Mouse (Mus musculus) CH12.LX (cell line): ENCODE measurements at regions not wholly inside any gene's neighbourhood (a gene's known extent, or its start where the extent isn't known, plus 50 kb on each side); places are given as distances from the start of the nearest gene placed in this dataset.

Experiments used
- DNase-seq: peaks from one replicate; pipeline ENCODE4 v3.0.0-alpha.2; 2013; ENCODE audit errors: extremely low read depth
- H3K27ac ChIP-seq: 2 replicates; pipeline ENCODE4 v1.5.1; 2012; ENCODE audit warnings: low read depth, mild to moderate bottlenecking, control low read depth, moderate library complexity; ENCODE audit not compliant: insufficient read depth
- H3K27me3 ChIP-seq: replicated peaks from 2 replicates; pipeline ENCODE3; 2012; ENCODE audit warnings: inconsistent platforms
- H3K36me3 ChIP-seq, 2 experiments: replicated peaks in 1 of 2; 2 replicates each; pipeline versions ENCODE3 to v1.6.1; 2012; ENCODE audit warnings: inconsistent platforms in 1 of 2, low read length in 1 of 2, mild to moderate bottlenecking in 1 of 2, mixed read lengths in 1 of 2, moderate library complexity in 1 of 2; ENCODE audit not compliant: control insufficient read depth in 1 of 2, insufficient read depth in 1 of 2
- H3K4me1 ChIP-seq, 2 experiments: 2 replicates each; pipeline ENCODE4 v1.6.1; 2012; ENCODE audit warnings: inconsistent platforms in 1 of 2, moderate library complexity in 1 of 2; ENCODE audit not compliant: insufficient read depth in 2 of 2, control insufficient read depth in 1 of 2
- H3K4me2 ChIP-seq: 2 replicates; pipeline ENCODE4 v1.6.1; 2012; ENCODE audit warnings: low read depth, mild to moderate bottlenecking, control low read depth; ENCODE audit not compliant: poor library complexity, insufficient read depth, severe bottlenecking
- H3K4me3 ChIP-seq, 3 experiments: fragments of 150-350 bp in 1 of 3; sonication (generic) in 1 of 3; replicated peaks in 1 of 3; 2 replicates each; pipeline versions ENCODE3 to v1.5.1; 2011 to 2012; ENCODE audit warnings: low read depth in 2 of 3, low read length in 2 of 3, mild to moderate bottlenecking in 2 of 3, moderate library complexity in 2 of 3, control low read depth in 1 of 3, improper control_type of control experiment in 1 of 3, inconsistent platforms in 1 of 3, mixed read lengths in 1 of 3; ENCODE audit not compliant: poor library complexity in 1 of 3
- H3K79me2 ChIP-seq: replicated peaks from 2 replicates; pipeline ENCODE4 v1.6.1; 2012; ENCODE audit warnings: mild to moderate bottlenecking, moderate library complexity; ENCODE audit not compliant: control insufficient read depth, poor library complexity, insufficient read depth, severe bottlenecking; ENCODE audit errors: extremely low read depth
- H3K9ac ChIP-seq: 2 replicates; pipeline ENCODE4 v1.6.1; 2012; ENCODE audit warnings: low read depth, mild to moderate bottlenecking, control low read depth, moderate library complexity; ENCODE audit not compliant: insufficient read depth
- H3K9me3 ChIP-seq: replicated peaks from 2 replicates; pipeline ENCODE3; 2012; ENCODE audit warnings: low read length, inconsistent platforms, mixed read lengths
- CTCF ChIP-seq, 2 experiments: IDR thresholded peaks in 1 of 2; conservative IDR thresholded peaks in 1 of 2; 2 replicates each; pipeline ENCODE4 v1.5.1; 2011 to 2012; ENCODE audit warnings: low read depth in 2 of 2, low read length in 2 of 2, improper control_type of control experiment in 1 of 2, inconsistent platforms in 1 of 2, mild to moderate bottlenecking in 1 of 2, moderate library complexity in 1 of 2
- E2F4 ChIP-seq: IDR thresholded peaks from 2 replicates; pipeline ENCODE4 v1.6.1; 2011; ENCODE audit warnings: low read depth, low read length, improper control_type of control experiment; ENCODE audit not compliant: insufficient replicate concordance
- ELF1 ChIP-seq: IDR thresholded peaks from 2 replicates; pipeline ENCODE4 v1.6.1; 2014; ENCODE audit warnings: low read depth, mild to moderate bottlenecking, inconsistent platforms, low read length, improper control_type of control experiment
- GABPA ChIP-seq: IDR thresholded peaks from 2 replicates; pipeline ENCODE4 v1.6.1; 2012; ENCODE audit warnings: low read depth, low read length, improper control_type of control experiment, inconsistent platforms; ENCODE audit not compliant: insufficient replicate concordance
- JUN ChIP-seq: IDR thresholded peaks from 2 replicates; pipeline ENCODE4 v1.6.1; 2011; ENCODE audit warnings: low read depth, mild to moderate bottlenecking, low read length, improper control_type of control experiment, moderate library complexity; ENCODE audit not compliant: insufficient read depth
- KAT2A ChIP-seq: IDR thresholded peaks from 2 replicates; pipeline ENCODE4 v1.6.1; 2012; ENCODE audit warnings: low read length, improper control_type of control experiment, inconsistent platforms; ENCODE audit not compliant: insufficient replicate concordance
- MXI1 ChIP-seq: IDR thresholded peaks from 2 replicates; pipeline ENCODE4 v1.6.1; 2011; ENCODE audit warnings: mild to moderate bottlenecking, low read depth, low read length, improper control_type of control experiment
- MYC ChIP-seq: IDR thresholded peaks from 2 replicates; pipeline ENCODE4 v1.6.1; 2011; ENCODE audit warnings: low read depth, mild to moderate bottlenecking, improper control_type of control experiment, low read length
- POLR2A ChIP-seq: IDR thresholded peaks from 2 replicates; pipeline ENCODE4 v1.6.1; 2011; ENCODE audit warnings: low read depth, mild to moderate bottlenecking, improper control_type of control experiment, low read length
- POLR2AphosphoS2 ChIP-seq: IDR thresholded peaks from 2 replicates; pipeline ENCODE4 v1.6.1; 2011; ENCODE audit warnings: low read depth, low read length, improper control_type of control experiment
- RAD21 ChIP-seq: IDR thresholded peaks from 2 replicates; pipeline ENCODE4 v1.6.1; 2011; ENCODE audit warnings: low read depth, mild to moderate bottlenecking, low read length, improper control_type of control experiment, moderate library complexity
- SIN3A ChIP-seq: IDR thresholded peaks from 2 replicates; pipeline ENCODE4 v1.6.1; 2012; ENCODE audit warnings: low read length, improper control_type of control experiment, inconsistent platforms
- SMC3 ChIP-seq: IDR thresholded peaks from 2 replicates; pipeline ENCODE4 v1.6.1; 2011; ENCODE audit warnings: low read depth, low read length, improper control_type of control experiment
- ZC3H11A ChIP-seq: IDR thresholded peaks from 2 replicates; pipeline ENCODE4 v1.6.1; 2012; ENCODE audit warnings: low read depth, mild to moderate bottlenecking, inconsistent platforms, low read length, improper control_type of control experiment
- ZMIZ1 ChIP-seq: IDR thresholded peaks from 2 replicates; pipeline ENCODE4 v1.6.1; 2012; ENCODE audit warnings: low read depth, mild to moderate bottlenecking, inconsistent platforms, low read length, improper control_type of control experiment
- ZNF384 ChIP-seq: IDR thresholded peaks from 2 replicates; pipeline ENCODE4 v1.6.1; 2012; ENCODE audit warnings: low read depth, low read length, improper control_type of control experiment, inconsistent platforms
- dilution Hi-C: fragments of 300-500 bp; cut with MboI; formaldehyde crosslinking; loops from 2 replicates; pipeline ENCODE4 v1.14.3; 2020; ENCODE audit warnings: low sequenced_read_pairs; ENCODE audit not compliant: extremely low pct_unique_long_range_greater_than_20kb, extremely low pct_ligation_motif_present
- in situ Hi-C: fragments of 300-500 bp; cut with MboI; formaldehyde crosslinking; loops from 3 replicates; pipeline ENCODE4 v1.14.3; 2019; ENCODE audit warnings: low sequenced_read_pairs, low pct_ligation_motif_present, low pct_unique_long_range_greater_than_20kb, mixed read lengths

DNA sequence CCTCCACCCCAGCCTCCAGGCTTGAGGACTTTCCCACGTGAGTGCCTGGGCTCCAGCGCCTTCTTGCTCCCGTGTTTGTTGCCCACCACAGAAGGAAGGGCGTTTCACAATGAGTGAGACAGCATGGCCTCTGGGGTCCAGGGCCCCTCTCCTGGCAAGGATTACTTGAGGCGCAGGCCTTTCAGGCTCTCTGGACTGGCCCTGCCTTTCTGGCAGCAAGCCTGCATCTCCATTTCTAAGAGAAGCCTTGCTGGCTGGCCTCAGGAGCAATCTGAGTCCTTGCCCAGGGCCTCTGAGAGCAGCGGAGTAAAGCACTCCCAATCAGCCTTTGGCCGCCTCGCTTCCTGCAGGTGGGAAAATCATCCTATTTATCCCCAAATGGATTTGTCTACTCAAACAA, 145.6 kb downstream of the Pja1 start:
- H3K27me3 ChIP-seq: no peaks in the 10 kb centered on the region
- no peak overlapping the region for H3K4me3 ChIP-seq
- no peaks in the 10 kb centered on the region for H3K9me3 ChIP-seq
- H3K27ac ChIP-seq: no peak overlapping the region
- H3K79me2 ChIP-seq: no peaks in the 10 kb centered on the region
- H3K36me3 ChIP-seq: no peaks in the 10 kb centered on the region
- in situ Hi-C loops (no loop called here), dilution Hi-C loops (no loop called here)
- no peak for DNase-seq
- H3K4me2 ChIP-seq: no peak overlapping the region
- H3K9ac ChIP-seq: no peak overlapping the region
- H3K4me1 ChIP-seq: peaks cover 1 to 20% of the 10 kb centered on the region in 2 experiments
- TF ChIP-seq E2F4 (no peak), MXI1 (no peak), ZNF384 (no peak), RAD21 (no peak), ELF1 (no peak), SMC3 (no peak), ZC3H11A (no peak), POLR2AphosphoS2 (no peak), POLR2A (no peak)
- TF ChIP-seq, all 38 proteins: peak for 0

DNA sequence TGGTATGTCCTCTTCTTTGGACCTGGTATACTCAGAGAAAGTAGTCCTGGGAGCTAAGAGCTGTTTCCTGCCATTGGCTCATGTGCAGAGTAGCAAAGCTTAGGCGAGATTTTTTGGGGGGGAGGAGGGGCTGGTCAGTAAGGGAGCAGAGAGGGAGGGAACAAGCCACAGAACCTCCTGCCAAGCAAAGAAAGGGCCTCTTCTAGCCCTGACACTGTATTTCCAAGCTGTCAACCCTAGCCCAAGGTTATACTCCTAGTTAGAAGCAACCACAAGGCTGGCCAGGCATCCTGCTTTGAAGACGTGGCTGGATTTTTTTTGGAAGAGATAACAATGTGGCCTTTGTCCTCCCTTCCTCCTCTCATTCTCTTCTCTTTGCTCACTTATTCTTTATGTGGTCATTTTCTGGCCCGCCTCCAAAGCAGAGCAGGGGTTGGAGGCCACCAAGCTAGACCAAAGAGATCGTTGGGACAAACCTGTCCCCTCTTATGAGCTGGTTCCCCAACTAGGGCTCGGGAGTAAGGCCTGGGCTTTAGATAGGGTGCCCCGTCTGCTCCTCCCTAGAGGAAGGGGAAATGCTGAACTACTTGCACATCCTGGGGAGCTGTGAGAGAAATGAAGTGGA, 146.4 kb downstream of the Pja1 start:
- Histone ChIP-seq H3K9ac (no peak overlapping the region), H3K79me2 (no peaks in the 10 kb centered on the region), H3K4me3 (no peak overlapping the region), H3K4me2 (no peak overlapping the region), H3K27me3 (no peaks in the 10 kb centered on the region), H3K27ac (no peak overlapping the region), H3K4me1 (peaks cover 0 to 14% of the 10 kb centered on the region in 2 experiments; a peak in 2 of 4 replicates), H3K9me3 (no peaks in the 10 kb centered on the region), H3K36me3 (no peaks in the 10 kb centered on the region)
- dilution Hi-C loops (no loop called here), in situ Hi-C loops (no loop called here)
- no peak for TF ChIP-seq GABPA
- TF ChIP-seq MYC: no peak
- TF ChIP-seq ZMIZ1: no peak
- no peak for TF ChIP-seq ELF1
- TF ChIP-seq CTCF (conservative IDR thresholded peaks at IDR 0.05 in 1 of 2, IDR thresholded peaks at IDR 0.05 in 1 of 2; ENCODE audit: low read depth in 2 of 2, low read length in 2 of 2): no peak
- TF ChIP-seq SIN3A: no peak
- DNase-seq: no peak

DNA sequence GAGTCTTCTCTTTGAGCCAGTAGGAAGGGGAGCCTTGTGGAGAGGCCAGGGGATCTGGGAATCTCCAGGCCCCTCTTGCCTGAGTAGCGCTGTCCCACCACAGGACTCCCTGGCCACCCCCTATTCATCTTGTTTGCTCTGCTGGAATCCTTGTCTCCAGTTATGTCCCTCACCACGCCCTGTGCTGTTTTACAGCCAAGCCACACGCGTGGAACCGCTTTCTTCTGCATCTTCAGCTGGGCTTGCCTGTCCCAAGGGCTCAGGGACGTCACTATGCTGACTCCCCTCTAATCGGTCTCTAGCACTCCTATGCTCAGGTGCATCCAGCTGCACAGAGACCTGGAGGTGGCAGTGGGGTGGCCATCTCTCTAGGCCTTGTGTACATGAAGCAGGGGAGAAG, 151.3 kb downstream of the Pja1 start:
- H3K27me3 ChIP-seq: no peaks in the 10 kb centered on the region
- H3K4me1 ChIP-seq: no peaks in the 10 kb centered on the region
- no peak for DNase-seq
- no peak overlapping the region for H3K4me3 ChIP-seq
- no peaks in the 10 kb centered on the region for H3K79me2 ChIP-seq
- TF ChIP-seq KAT2A (no peak), MXI1 (no peak), JUN (no peak)
- H3K4me2 ChIP-seq: no peak overlapping the region
- no peak overlapping the region for H3K27ac ChIP-seq
- no peaks in the 10 kb centered on the region for H3K36me3 ChIP-seq
- in situ Hi-C loops (no loop called here), dilution Hi-C loops (no loop called here)
- H3K9ac ChIP-seq: no peak overlapping the region
- no peaks in the 10 kb centered on the region for H3K9me3 ChIP-seq
